Mouse (Mus musculus): ENCODE data around the gene Sorcs3. TPM values are rescaled to one million over a fixed set of nuclear protein-coding genes. Genes with fewer than 3 reads are reported as not detected.

Sorcs3 gene
- total and polyA plus RNA-seq, 3 experiments, result not detected

GRCm38 (mm10) chr19:48204476-48204875 is 1.3 kb upstream of the Sorcs3 start:
- H3K9ac ChIP-seq (ENCODE audit: low read depth, low read length), result no peak overlapping the region
- H3K4me1 ChIP-seq (ENCODE audit: control insufficient read depth, insufficient read depth, low read length), result no peaks in the 10 kb centered on the region
- H3K36me3 ChIP-seq (ENCODE audit: control insufficient read depth, insufficient read depth, low read length), result no peaks in the 10 kb centered on the region
- H3K27ac ChIP-seq, result no peak overlapping the region
- DNase-seq, result no peak
- H3K4me3 ChIP-seq, result no peak overlapping the region
- intact Hi-C loops (cut with DNase I), result loop anchor here (5.0 kb wide), 1 partner anchor 188 kb away; no protein-coding TSS in a partner anchor
- no peak for TF ChIP-seq EP300 (IDR thresholded peaks at IDR 0.05; ENCODE audit: insufficient read depth, low read depth, low read length)
- TF ChIP-seq CTCF (IDR thresholded peaks at IDR 0.05), result no peak
- TF ChIP-seq POLR2A (IDR thresholded peaks at IDR 0.05; ENCODE audit: insufficient read depth, low read depth, low read length), result no peak
- no peaks in the 10 kb centered on the region for H3K79me2 ChIP-seq (replicated peaks; ENCODE audit: control insufficient read depth, insufficient read depth, low read length)
- H3K27me3 ChIP-seq (ENCODE audit: control insufficient read depth, insufficient read depth, low read length), result peaks cover 21% of the 10 kb centered on the region
- 2% methylated on average over 8 of the region's 8 CpGs for WGBS

DNA sequence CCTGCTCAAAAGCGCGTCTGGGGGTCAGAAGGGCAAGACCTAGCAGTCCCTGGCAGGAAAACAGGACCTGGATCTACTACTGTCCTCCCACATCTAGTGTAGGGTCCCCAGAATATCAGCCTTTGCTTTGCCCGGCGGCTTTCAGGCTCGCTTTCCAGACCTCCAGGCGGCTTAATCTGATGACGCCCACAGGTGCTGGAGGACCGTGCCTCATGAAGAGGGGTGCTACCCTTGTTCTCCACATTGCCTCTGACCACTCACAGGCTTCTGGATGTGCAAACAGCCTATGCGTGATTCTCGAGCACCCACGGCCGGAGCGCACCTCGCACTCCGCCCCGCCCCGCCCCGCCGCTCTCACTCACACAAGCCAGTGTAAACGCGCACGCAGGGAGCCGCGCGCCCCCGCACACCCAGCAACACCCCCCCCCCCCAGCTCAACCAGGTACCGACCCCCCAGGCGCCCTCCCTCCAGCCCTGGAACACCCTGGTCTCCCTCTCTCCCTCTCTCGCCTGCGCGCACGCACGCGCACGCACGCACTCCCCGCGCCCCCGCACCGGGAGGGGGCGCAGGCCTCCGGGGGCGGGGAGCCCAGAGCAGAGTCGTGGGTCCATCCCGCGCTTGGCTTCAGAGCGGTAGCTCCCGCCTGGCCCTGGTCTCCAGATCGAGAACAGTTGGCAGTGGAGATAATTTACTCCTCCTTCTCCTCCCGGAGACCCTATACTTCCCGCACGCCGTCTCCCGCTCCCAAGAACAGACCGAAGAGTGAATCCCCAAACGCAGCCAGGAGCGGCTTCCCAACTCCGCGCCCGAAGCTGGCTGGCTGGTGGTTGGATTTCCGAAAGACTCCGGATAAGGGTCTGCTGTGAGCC is 698 bp upstream of the Sorcs3 start:
- H3K27me3 ChIP-seq (ENCODE audit: control insufficient read depth, insufficient read depth, low read length), result peaks cover 21% of the 10 kb centered on the region
- no peaks in the 10 kb centered on the region for H3K36me3 ChIP-seq (ENCODE audit: control insufficient read depth, insufficient read depth, low read length)
- WGBS, result 2% methylated on average over 55 of the region's 62 CpGs
- no peak overlapping the region for H3K9ac ChIP-seq (ENCODE audit: low read depth, low read length)
- DNase-seq, result no peak
- no peaks in the 10 kb centered on the region for H3K79me2 ChIP-seq (replicated peaks; ENCODE audit: control insufficient read depth, insufficient read depth, low read length)
- no peak overlapping the region for H3K27ac ChIP-seq
- H3K4me1 ChIP-seq (ENCODE audit: control insufficient read depth, insufficient read depth, low read length), result no peaks in the 10 kb centered on the region
- H3K4me3 ChIP-seq, result no peak overlapping the region
- no peak for TF ChIP-seq CTCF (IDR thresholded peaks at IDR 0.05)
- TF ChIP-seq POLR2A (IDR thresholded peaks at IDR 0.05; ENCODE audit: insufficient read depth, low read depth, low read length), result no peak
- no peak for TF ChIP-seq EP300 (IDR thresholded peaks at IDR 0.05; ENCODE audit: insufficient read depth, low read depth, low read length)
- intact Hi-C loops (cut with DNase I), result loop anchor here (5.0 kb wide), 1 partner anchor 187 kb away; no protein-coding TSS in a partner anchor

DNA sequence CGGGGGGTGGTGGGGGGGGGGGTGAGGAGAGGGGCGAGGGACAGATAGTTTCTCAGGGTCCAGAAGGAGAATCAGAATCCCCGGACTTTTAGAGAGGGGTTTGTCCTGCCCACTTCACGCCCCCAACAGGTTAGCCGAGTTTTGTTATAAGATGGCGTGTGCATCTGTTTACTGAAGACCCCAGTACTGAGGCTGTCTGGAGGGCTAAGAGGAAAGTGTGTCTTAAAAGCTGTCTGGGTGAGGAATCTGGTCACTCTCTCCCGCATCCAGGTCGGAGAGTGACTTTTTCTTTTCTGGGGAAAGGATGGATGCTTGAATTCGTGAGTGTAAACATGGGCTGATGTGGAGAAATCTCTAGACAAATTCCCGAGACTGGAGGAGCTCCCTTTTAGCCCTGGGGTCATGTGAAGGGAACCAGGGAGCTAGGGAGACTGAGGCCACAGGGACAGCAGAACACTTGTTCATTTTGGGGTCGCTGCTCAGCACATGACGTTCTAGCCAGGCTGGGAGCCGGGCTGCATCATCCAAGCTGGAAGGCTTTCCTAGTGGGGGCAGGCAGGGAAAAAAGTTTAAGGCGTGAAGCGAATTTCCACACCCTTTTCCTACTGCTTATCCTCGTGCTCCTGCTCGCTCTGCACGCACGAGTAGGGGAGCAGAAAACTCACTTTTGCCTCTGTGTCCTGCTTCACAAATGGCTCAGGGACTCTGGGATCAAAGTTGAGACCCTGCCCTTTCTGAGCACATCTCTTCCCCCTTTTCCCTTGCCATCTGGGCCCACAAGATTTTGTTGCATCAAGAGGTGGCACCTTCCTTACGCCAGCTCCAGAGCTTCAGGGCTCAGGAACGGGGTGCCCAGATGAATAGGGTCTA is 1.3 kb downstream of the Sorcs3 start:
- Histone ChIP-seq H3K27ac (no peak overlapping the region), H3K27me3 (ENCODE audit: control insufficient read depth, insufficient read depth, low read length) (peaks cover 21% of the 10 kb centered on the region), H3K36me3 (ENCODE audit: control insufficient read depth, insufficient read depth, low read length) (no peaks in the 10 kb centered on the region), H3K4me3 (no peak overlapping the region), H3K79me2 (replicated peaks; ENCODE audit: control insufficient read depth, insufficient read depth, low read length) (no peaks in the 10 kb centered on the region), H3K9ac (ENCODE audit: low read depth, low read length) (no peak overlapping the region), H3K4me1 (ENCODE audit: control insufficient read depth, insufficient read depth, low read length) (no peaks in the 10 kb centered on the region)
- WGBS, result 3% methylated on average over 21 of the region's 21 CpGs
- intact Hi-C loops (cut with DNase I), result no loop called here
- no peak for DNase-seq
- TF ChIP-seq POLR2A (IDR thresholded peaks at IDR 0.05; ENCODE audit: insufficient read depth, low read depth, low read length) (no peak), EP300 (IDR thresholded peaks at IDR 0.05; ENCODE audit: insufficient read depth, low read depth, low read length) (no peak), CTCF (IDR thresholded peaks at IDR 0.05) (no peak)

DNA sequence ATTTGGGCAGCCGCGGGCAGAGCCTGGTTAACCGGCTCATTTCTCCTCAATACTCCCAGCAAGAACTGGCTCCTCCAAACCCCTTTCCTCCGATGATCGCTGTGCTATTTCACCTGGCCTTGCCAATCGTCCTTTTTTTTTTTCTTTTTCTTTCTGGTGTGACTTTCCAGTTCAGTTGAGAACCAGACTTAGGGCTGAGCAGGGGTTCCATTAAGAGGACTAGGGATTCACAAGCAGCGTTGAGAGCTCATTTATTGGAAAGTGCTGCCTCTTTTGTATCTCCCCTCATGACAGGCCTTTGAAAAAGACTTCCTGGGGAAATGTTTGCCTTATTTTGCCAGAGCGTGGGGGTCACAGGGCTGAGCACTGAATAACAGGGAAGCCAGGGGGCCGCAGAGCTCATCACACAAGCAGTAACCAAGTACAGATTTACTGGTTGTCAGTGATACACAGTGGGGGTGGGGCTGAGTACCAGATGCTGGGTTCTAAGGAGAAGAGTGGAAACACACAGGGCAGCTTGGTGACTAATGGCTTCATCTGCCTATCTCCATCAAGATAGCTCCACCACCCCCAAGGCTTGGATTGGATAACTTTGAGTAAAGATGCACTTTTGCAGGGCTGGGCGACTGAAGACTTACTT is 2.0 kb downstream of the Sorcs3 start:
- Histone ChIP-seq H3K4me1 (ENCODE audit: control insufficient read depth, insufficient read depth, low read length) (no peaks in the 10 kb centered on the region), H3K9ac (ENCODE audit: low read depth, low read length) (no peak overlapping the region), H3K36me3 (ENCODE audit: control insufficient read depth, insufficient read depth, low read length) (no peaks in the 10 kb centered on the region), H3K79me2 (replicated peaks; ENCODE audit: control insufficient read depth, insufficient read depth, low read length) (no peaks in the 10 kb centered on the region), H3K4me3 (no peak overlapping the region), H3K27ac (no peak overlapping the region), H3K27me3 (ENCODE audit: control insufficient read depth, insufficient read depth, low read length) (peaks cover 21% of the 10 kb centered on the region)
- 13% methylated on average over 10 of the region's 10 CpGs for WGBS
- no peak for DNase-seq
- no peak for TF ChIP-seq EP300 (IDR thresholded peaks at IDR 0.05; ENCODE audit: insufficient read depth, low read depth, low read length)
- no peak for TF ChIP-seq POLR2A (IDR thresholded peaks at IDR 0.05; ENCODE audit: insufficient read depth, low read depth, low read length)
- no peak for TF ChIP-seq CTCF (IDR thresholded peaks at IDR 0.05)
- intact Hi-C loops (cut with DNase I), result no loop called here

DNA sequence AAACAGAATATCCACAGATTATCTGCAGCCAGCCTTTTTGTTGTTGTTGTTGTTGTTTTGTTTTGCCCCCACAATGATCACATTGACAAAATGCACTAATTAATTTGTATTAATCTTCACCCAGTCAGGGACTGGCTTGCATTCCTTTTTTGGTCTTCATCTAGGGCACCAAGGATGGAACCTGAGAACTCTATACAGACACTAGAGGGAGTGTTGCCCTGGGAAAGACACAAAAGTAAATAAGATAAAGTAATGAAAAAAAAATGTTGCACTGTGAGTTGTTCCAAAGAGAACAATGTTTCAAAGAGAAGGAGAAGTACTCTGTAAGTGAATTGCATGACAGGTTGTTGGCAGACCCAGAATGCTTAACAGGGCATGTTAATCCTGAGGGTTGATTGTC is 9.6 kb downstream of the Sorcs3 start:
- Histone ChIP-seq H3K79me2 (replicated peaks; ENCODE audit: control insufficient read depth, insufficient read depth, low read length) (no peaks in the 10 kb centered on the region), H3K4me3 (no peak overlapping the region), H3K27ac (no peak overlapping the region), H3K9ac (ENCODE audit: low read depth, low read length) (no peak overlapping the region), H3K4me1 (ENCODE audit: control insufficient read depth, insufficient read depth, low read length) (no peaks in the 10 kb centered on the region), H3K36me3 (ENCODE audit: control insufficient read depth, insufficient read depth, low read length) (no peaks in the 10 kb centered on the region), H3K27me3 (ENCODE audit: control insufficient read depth, insufficient read depth, low read length) (no peaks in the 10 kb centered on the region)
- intact Hi-C loops (cut with DNase I), result no loop called here
- no peak for TF ChIP-seq EP300 (IDR thresholded peaks at IDR 0.05; ENCODE audit: insufficient read depth, low read depth, low read length)
- no peak for TF ChIP-seq POLR2A (IDR thresholded peaks at IDR 0.05; ENCODE audit: insufficient read depth, low read depth, low read length)
- TF ChIP-seq CTCF (IDR thresholded peaks at IDR 0.05), result peak; percentile 35
- no peak for DNase-seq

Data from heart, adult 2 months (tissue).